Mouse (Mus musculus) midbrain, embryonic 10.5 days (tissue): ENCODE data around the gene Wdr5. TPM values are rescaled to one million over a fixed set of nuclear protein-coding genes. Genes with fewer than 3 reads are reported as not detected.
"Not testable (repeated sequence)": the region's sequence is repeated elsewhere in the genome, so short reads cannot be mapped to it uniquely, and the experiment has no call there.

ENCODE experiments used
- DNase-seq: peaks from one replicate; pipeline ENCODE4 v3.0.0-alpha.2; 2017; ENCODE audit warnings: low spot score
- H3K27ac ChIP-seq: fragments of 300-500 bp; sonication (generic); replicated peaks from 2 replicates; pipeline ENCODE4 v1.5.1; 2016; ENCODE audit warnings: mild to moderate bottlenecking
- H3K27me3 ChIP-seq: fragments of 300-500 bp; sonication (generic); 2 replicates; pipeline ENCODE4 v1.6.1; 2016; ENCODE audit warnings: low read depth, mild to moderate bottlenecking; ENCODE audit not compliant: poor library complexity, severe bottlenecking
- H3K36me3 ChIP-seq: fragments of 300-500 bp; sonication (generic); 2 replicates; pipeline ENCODE4 v1.6.1; 2016; ENCODE audit warnings: mild to moderate bottlenecking, moderate library complexity
- H3K4me1 ChIP-seq: fragments of 300-500 bp; sonication (generic); 2 replicates; pipeline ENCODE4 v1.6.1; 2016
- H3K4me3 ChIP-seq: fragments of 300-500 bp; sonication (generic); 2 replicates; pipeline ENCODE4 v1.5.1; 2016; ENCODE audit warnings: mild to moderate bottlenecking, moderate library complexity
- H3K9me3 ChIP-seq: fragments of 300-500 bp; sonication (generic); replicated peaks from 2 replicates; pipeline ENCODE4 v1.6.1; 2016; ENCODE audit warnings: mild to moderate bottlenecking
- whole genome bisulfite sequencing: fragments of 180-500 bp; shearing (Covaris S2); methylation state at CpG from one replicate; pipeline ENCODE4 v1.1.7; 2016; 5-methylcytosine and 5-hydroxymethylcytosine counted together
- polyA plus RNA-seq: library from polyadenylated mRNA; unstranded; fragments of >200 nt; fragmentation: Nextera tagmentation; extraction: Ambion mirVana; gene quantifications from 2 replicates; pipeline ENCODE4 v1.2.1, GENCODE M21; 2016

Gene Wdr5
- polyA plus RNA-seq, 1 experiment from 2014 or later = 84.1 TPM

DNA sequence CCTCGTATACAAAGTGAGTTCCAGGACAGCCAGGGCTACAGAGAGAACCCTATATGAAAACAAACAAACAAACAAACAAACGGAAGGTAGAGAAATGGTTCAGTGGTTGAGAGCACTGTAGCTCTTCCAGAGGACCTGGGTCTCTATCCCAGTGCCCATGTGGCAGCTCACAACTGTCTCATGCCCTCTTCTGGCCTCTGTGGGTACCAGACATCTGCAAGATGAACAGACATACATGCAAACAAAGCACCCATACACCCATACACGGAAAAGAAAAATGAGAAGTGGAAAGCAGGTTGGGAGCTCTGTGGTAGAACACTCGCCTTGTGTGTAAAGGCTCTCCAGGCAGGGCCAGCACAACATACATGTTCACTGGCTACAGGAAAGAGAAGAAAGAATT, 34.6 kb upstream of the Wdr5 start:
- H3K4me1 ChIP-seq = peaks cover 12% of the 10 kb centered on the region
- H3K27me3 ChIP-seq = no peaks in the 10 kb centered on the region
- WGBS = 77% methylated on average over 4 of the region's 4 CpGs
- H3K9me3 ChIP-seq = no peaks in the 10 kb centered on the region
- no peak for DNase-seq
- no peaks in the 10 kb centered on the region for H3K36me3 ChIP-seq
- no peak overlapping the region for H3K4me3 ChIP-seq
- H3K27ac ChIP-seq = no peak overlapping the region

DNA sequence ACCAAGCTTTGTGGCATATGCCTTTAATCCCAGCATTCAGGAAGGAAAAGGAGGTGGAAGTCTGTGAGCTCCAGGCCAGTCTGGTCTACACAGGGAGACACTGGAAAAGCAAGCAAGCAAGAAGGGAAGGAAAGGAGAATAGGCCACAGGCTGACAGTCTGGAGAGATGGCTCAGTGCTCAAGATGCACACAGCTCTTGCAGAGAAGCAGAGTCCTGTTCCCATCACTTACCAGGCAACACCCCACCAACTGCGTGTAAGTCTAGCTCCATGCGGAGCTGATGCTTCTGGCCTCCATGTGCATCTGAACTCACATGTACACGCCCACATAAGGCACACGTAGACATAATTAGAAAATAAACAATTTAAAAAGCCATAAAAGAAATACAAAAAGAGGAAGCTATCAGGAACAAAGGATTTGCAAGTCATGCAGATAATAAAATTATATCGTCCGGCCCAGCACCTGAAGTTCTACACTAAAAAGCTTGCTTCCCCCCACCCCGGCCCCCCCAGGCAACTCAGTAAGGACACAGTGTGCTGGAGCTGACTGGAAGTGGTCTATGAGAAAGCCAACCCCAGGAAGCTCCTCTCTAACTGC, 32.6 kb upstream of the Wdr5 start:
- H3K27ac ChIP-seq = no peak overlapping the region
- whole genome bisulfite sequencing = 87% methylated on average over 7 of the region's 7 CpGs
- H3K4me3 ChIP-seq = no peak overlapping the region
- H3K27me3 ChIP-seq = no peaks in the 10 kb centered on the region
- no peaks in the 10 kb centered on the region for H3K9me3 ChIP-seq
- DNase-seq = no peak
- no peaks in the 10 kb centered on the region for H3K36me3 ChIP-seq
- no peaks in the 10 kb centered on the region for H3K4me1 ChIP-seq

DNA sequence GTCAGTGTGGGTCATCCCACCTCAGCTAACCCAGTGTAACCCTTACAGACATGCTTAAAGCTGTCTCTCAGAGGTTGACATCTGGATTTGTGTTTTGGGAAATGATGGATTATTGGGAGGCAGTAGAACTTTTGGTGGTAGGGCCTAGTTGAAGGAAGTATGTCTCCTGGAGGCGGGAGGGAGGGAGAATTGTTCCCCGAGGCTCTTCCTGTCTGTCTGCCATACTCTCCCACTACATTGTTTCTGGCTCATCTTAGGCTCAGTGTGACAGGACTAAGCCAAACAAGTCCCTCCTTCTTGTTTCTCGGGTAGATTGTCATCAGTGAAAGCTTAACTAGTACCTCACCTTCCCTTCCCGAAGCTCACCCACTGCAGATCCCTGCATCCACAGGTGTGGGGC, 28.2 kb upstream of the Wdr5 start:
- H3K9me3 ChIP-seq = no peaks in the 10 kb centered on the region
- H3K4me1 ChIP-seq = no peaks in the 10 kb centered on the region
- H3K36me3 ChIP-seq = no peaks in the 10 kb centered on the region
- no peaks in the 10 kb centered on the region for H3K27me3 ChIP-seq
- no peak for DNase-seq
- WGBS = 66% methylated on average over 4 of the region's 4 CpGs
- H3K4me3 ChIP-seq = no peak overlapping the region
- H3K27ac ChIP-seq = no peak overlapping the region

DNA sequence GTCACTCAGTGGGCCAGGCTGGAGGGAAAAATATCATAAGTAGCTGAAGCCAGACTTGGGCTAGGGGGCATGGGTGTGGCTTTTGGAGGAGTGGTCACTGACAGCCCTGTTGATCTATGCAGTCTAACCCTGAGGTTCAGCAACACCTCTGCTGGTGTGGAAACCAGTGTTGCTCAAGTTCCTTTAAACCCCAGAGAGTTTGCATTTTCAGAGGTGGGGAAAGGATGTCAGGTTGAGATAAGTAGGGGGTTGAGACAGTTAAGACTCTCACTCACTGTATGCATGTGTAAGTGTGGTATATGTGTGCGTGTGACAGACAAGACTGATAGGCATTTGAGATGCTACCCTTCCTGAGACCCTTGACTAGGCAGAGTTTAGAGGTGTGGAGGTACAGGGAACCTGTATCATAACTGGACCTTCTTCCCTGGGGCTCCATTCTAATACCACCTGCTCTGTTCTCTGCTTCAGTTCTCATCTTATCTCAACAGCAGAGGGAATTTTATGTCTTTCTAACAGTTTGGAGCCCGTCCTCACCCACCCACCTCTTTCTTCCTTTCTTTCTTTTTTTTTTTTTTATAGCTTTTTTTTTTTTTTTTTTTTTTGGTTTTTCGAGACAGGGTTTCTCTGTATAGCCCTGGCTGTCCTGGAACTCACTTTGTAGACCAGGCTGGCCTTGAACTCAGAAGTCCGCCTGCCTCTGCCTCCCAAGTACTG, 27.5 kb upstream of the Wdr5 start:
- Histone ChIP-seq H3K4me1 (no peaks in the 10 kb centered on the region), H3K36me3 (no peaks in the 10 kb centered on the region), H3K9me3 (no peaks in the 10 kb centered on the region), H3K4me3 (no peak overlapping the region), H3K27me3 (no peaks in the 10 kb centered on the region), H3K27ac (no peak overlapping the region)
- DNase-seq = no peak
- 81% methylated on average over 3 of the region's 4 CpGs for WGBS

DNA sequence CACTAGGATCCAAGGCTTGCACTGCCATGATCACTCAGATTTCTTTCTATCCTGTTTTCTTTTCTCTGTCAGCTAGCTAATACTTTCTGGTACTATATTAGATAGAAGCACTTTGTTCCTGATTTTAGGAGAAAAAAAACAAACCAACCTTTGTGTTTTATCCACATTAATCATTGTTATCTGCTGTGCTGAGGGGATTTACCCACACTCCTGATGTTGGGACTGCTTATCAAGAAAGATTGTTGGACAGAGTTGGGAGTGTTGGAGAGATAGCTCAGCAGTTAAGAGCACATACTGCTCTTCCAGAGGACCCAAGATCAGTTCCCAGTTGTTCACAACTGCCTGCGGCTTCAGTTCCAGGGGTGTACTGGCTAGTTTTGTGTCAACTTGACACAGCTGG, 26.6 kb upstream of the Wdr5 start:
- Histone ChIP-seq H3K4me1 (no peaks in the 10 kb centered on the region), H3K9me3 (no peaks in the 10 kb centered on the region), H3K27me3 (no peaks in the 10 kb centered on the region), H3K36me3 (no peaks in the 10 kb centered on the region), H3K4me3 (no peak overlapping the region), H3K27ac (no peak overlapping the region)
- 95% methylated on average over 1 of the region's 1 CpGs for WGBS
- no peak for DNase-seq

DNA sequence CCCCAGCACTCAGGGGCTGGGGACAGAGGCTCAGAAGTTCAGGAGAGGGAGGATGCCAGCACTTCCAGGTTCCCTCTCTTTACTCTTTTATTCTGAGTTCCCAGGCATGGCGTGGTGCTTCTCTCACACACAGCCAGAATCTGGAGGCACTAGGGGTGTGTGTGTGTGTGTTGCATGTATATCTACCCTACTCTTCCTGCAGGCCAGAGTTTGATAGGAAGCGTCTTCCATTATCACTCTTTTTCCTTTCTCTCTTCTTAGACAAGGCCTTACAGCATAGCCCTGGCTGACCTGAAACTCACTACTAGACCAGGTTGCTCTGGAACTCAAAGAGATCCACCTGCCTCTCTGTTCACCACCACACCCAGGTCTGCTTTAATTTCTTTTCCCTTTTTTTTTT, 24.0 kb upstream of the Wdr5 start:
- Histone ChIP-seq H3K27ac (no peak overlapping the region), H3K4me1 (peaks cover 5% of the 10 kb centered on the region), H3K9me3 (no peaks in the 10 kb centered on the region; the same call in 1 of the 2 replicates), H3K4me3 (no peak overlapping the region), H3K36me3 (no peaks in the 10 kb centered on the region), H3K27me3 (no peaks in the 10 kb centered on the region)
- WGBS = 81% methylated on average over 2 of the region's 2 CpGs
- DNase-seq = no peak

DNA sequence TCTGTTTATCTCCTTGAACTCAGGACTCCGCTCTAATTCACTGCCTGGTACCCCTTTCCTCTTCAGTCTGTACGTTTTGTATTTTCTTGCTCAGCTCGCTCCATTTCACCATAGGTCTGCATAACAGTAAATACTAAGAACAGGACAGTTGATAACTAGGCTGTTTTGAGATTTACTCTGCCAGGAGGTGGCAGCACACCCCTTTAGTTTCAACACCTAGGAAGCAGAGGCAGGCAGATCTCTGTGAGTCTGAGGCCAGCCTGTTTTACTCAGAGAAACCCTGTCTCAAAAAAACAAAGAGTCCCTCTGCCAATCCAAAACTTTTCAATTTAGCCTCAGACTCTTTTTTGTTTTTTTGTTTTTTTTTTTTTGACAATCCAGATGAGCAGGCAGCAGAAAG, 21.0 kb upstream of the Wdr5 start:
- Histone ChIP-seq H3K9me3 (no peaks in the 10 kb centered on the region; the same call in 1 of the 2 replicates), H3K4me3 (no peak overlapping the region), H3K4me1 (peaks cover 22% of the 10 kb centered on the region), H3K27ac (no peak overlapping the region), H3K36me3 (no peaks in the 10 kb centered on the region), H3K27me3 (no peaks in the 10 kb centered on the region)
- 92% methylated on average over 3 of the region's 3 CpGs for WGBS
- DNase-seq = no peak

DNA sequence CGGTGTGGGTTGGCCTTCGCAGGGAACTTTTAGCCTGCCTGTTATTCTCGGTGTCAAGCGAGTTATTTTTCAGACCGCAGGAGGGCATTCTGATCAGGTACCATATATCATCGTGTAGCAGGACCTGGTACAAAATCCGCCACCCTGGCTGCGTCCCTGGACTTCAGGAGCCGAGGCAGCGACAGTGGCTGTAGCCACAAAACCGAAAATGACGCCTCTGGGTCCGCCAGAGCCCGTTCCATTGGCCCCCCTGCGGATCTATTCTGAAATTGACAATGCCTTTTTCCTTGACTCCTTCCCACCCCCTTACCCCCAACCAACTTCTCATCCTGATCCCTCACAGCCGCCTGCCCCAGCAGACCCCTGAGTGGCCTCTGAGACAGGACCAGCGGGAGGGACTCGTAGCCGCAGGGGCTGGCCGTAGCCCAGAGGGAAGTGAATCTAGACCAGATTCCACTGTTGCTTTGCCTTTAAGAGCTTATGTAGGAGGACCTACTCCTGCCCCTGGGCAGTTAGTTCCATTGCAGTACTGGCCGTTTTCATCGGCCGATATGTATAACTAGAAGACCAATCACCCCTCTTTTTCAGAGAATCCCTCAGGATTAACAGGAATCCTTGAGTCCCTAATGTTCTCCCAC, 18.4 kb upstream of the Wdr5 start:
- Histone ChIP-seq H3K27ac (peak overlapping the region; percentile 49), H3K4me1 (peaks cover 22% of the 10 kb centered on the region), H3K36me3 (no peaks in the 10 kb centered on the region), H3K4me3 (peak overlapping the region; percentile 54), H3K27me3 (no peaks in the 10 kb centered on the region), H3K9me3 (no peaks in the 10 kb centered on the region; the same call in 1 of the 2 replicates)
- WGBS = 32% methylated on average over 23 of the region's 23 CpGs
- peak; percentile 66 for DNase-seq

DNA sequence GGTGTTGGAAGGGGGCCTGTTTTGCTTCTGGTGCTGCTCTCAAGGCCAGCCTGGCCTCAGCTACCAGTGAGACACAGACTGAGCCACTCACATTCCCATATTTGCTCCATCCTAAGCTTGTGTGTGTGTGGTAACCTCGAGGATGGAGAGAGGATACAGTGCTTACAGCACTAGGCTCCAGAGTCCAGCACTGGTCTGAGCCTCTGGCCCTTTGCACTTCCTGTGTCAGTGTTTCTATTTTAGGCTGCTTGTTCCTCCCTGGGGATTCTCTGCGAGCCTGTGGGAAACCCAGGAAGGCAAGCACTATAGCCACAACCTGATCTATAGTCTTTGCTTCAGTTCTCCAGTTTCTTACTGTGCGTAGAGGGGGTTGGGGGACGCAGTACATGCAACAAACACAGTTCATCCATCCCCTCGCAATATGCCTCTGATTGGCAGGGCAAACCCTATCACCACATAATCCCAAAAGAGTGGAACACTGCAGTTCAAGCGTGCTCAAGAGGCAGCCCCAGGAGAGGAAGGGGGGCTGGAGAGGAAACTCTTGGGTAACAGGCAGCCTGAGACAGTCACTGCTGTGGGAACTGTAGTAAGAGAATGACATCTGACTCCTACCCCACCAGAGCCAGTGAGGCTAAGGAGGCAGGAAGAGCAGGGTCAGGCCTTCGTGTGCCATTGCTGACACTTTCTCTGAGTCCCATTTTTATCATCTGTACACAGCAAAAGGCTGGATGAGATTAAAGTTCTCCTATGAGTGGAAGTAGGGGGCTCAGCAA, 10.7 kb upstream of the Wdr5 start:
- Histone ChIP-seq H3K36me3 (no peaks in the 10 kb centered on the region), H3K4me1 (peaks cover 12% of the 10 kb centered on the region), H3K9me3 (no peaks in the 10 kb centered on the region), H3K27ac (no peak overlapping the region), H3K27me3 (no peaks in the 10 kb centered on the region), H3K4me3 (no peak overlapping the region)
- DNase-seq = no peak
- WGBS = 69% methylated on average over 7 of the region's 7 CpGs

DNA sequence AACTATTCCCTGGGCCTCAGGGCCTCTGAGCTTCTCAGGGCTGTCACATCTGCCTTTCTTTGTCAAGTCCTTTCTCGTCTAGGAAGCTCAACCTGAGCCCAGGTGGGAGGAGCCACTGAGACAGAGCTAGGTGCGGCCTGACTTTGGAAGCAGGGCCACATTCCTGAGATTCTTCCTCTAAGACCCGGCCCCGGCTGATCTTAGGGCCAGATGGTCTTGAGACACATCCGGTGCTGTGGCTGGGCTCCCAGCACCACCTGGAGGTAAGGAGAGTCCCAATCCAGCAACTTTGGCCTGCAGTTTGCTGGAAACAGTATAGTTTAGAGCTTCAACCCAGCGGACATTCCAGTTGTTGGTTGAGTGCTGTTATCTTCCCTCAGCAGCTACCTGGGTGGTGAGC, 9.4 kb upstream of the Wdr5 start:
- 12% methylated on average over 6 of the region's 6 CpGs for WGBS
- H3K27ac ChIP-seq = 0 out of 2 replicates have a peak overlapping the region, but pooled peaks have one; percentile 5
- no peak overlapping the region for H3K4me3 ChIP-seq
- peaks cover 12% of the 10 kb centered on the region for H3K4me1 ChIP-seq
- H3K36me3 ChIP-seq = no peaks in the 10 kb centered on the region
- H3K9me3 ChIP-seq = no peaks in the 10 kb centered on the region
- DNase-seq = peak; percentile 35
- H3K27me3 ChIP-seq = no peaks in the 10 kb centered on the region

DNA sequence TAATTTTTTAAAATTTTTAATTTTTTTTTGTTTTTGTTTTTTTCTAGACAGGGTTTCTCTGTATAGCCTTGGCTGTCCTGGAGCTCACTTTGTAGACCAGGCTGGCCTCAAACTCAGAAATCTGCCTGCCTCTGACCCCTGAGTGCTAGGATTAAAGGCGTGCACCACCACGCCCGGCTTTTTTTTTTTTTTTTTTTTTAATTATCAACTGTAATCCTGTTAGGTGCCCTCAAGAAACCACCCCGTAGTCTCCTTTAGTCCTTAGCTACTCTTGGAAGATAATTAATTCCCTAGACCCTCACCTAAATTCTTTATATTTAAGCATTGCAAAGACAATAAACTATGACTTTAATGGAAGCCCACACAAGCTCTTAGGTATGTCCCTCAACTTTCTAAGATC, 8.3 kb upstream of the Wdr5 start:
- H3K27me3 ChIP-seq, H3K27ac ChIP-seq, H3K9me3 ChIP-seq, H3K4me3 ChIP-seq, H3K36me3 ChIP-seq, DNase-seq: not testable (repeated sequence)
- peaks cover 12% of the 10 kb centered on the region for H3K4me1 ChIP-seq
- 77% methylated on average over 4 of the region's 4 CpGs for WGBS

DNA sequence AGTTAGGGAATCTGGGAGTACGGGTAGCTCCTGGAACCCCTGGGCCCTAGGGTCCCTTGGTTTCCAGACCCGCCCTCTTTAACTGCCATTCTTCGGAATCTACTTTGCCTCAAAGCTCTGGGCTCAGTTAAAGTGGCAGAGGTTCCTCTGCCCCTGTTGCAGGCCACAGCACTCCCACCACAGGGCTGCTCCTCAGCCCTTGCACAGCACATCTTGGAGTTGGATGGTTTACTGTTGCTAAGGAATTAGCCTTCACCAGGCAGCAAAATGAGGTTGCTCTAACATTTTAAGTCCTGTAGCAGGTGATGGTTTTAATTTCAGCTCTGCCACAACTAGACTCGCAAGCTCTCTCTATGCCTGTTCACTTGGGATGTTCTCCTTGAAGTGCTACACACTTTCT, 7.4 kb upstream of the Wdr5 start, which contains the start of gene Brd3:
TSS of gene Brd3 (minus strand) at position 101 of the 400 bp plus-strand sequence.
- Histone ChIP-seq H3K4me3 (no peak within 1 kb of the TSS), H3K36me3 (no peaks in the 10 kb centered on the region), H3K27me3 (no peaks in the 10 kb centered on the region), H3K4me1 (peaks cover 12% of the 10 kb centered on the region), H3K27ac (no peak within 1 kb of the TSS), H3K9me3 (no peaks in the 10 kb centered on the region)
- WGBS = 68% methylated on average over 4 of the region's 4 CpGs
- no peak for DNase-seq
